Mouse (Mus musculus) CH12.LX (cell line): ENCODE measurements at regions not wholly inside any gene's neighbourhood (a gene's known extent, or its start where the extent isn't known, plus 50 kb on each side); places are given as distances from the start of the nearest gene placed in this dataset.

ENCODE experiments used
- DNase-seq: peaks from one replicate; pipeline ENCODE4 v3.0.0-alpha.2; 2013; ENCODE audit errors: extremely low read depth
- H3K27ac ChIP-seq: 2 replicates; pipeline ENCODE4 v1.5.1; 2012; ENCODE audit warnings: low read depth, mild to moderate bottlenecking, control low read depth, moderate library complexity; ENCODE audit not compliant: insufficient read depth
- H3K27me3 ChIP-seq: replicated peaks from 2 replicates; pipeline ENCODE3; 2012; ENCODE audit warnings: inconsistent platforms
- H3K36me3 ChIP-seq, 2 experiments: replicated peaks in 1 of 2; 2 replicates each; pipeline versions ENCODE3 to v1.6.1; 2012; ENCODE audit warnings: inconsistent platforms in 1 of 2, low read length in 1 of 2, mild to moderate bottlenecking in 1 of 2, mixed read lengths in 1 of 2, moderate library complexity in 1 of 2; ENCODE audit not compliant: control insufficient read depth in 1 of 2, insufficient read depth in 1 of 2
- H3K4me1 ChIP-seq, 2 experiments: 2 replicates each; pipeline ENCODE4 v1.6.1; 2012; ENCODE audit warnings: inconsistent platforms in 1 of 2, moderate library complexity in 1 of 2; ENCODE audit not compliant: insufficient read depth in 2 of 2, control insufficient read depth in 1 of 2
- H3K4me2 ChIP-seq: 2 replicates; pipeline ENCODE4 v1.6.1; 2012; ENCODE audit warnings: low read depth, mild to moderate bottlenecking, control low read depth; ENCODE audit not compliant: poor library complexity, insufficient read depth, severe bottlenecking
- H3K4me3 ChIP-seq, 3 experiments: fragments of 150-350 bp in 1 of 3; sonication (generic) in 1 of 3; replicated peaks in 1 of 3; 2 replicates each; pipeline versions ENCODE3 to v1.5.1; 2011 to 2012; ENCODE audit warnings: low read depth in 2 of 3, low read length in 2 of 3, mild to moderate bottlenecking in 2 of 3, moderate library complexity in 2 of 3, control low read depth in 1 of 3, improper control_type of control experiment in 1 of 3, inconsistent platforms in 1 of 3, mixed read lengths in 1 of 3; ENCODE audit not compliant: poor library complexity in 1 of 3
- H3K79me2 ChIP-seq: replicated peaks from 2 replicates; pipeline ENCODE4 v1.6.1; 2012; ENCODE audit warnings: mild to moderate bottlenecking, moderate library complexity; ENCODE audit not compliant: control insufficient read depth, poor library complexity, insufficient read depth, severe bottlenecking; ENCODE audit errors: extremely low read depth
- H3K9ac ChIP-seq: 2 replicates; pipeline ENCODE4 v1.6.1; 2012; ENCODE audit warnings: low read depth, mild to moderate bottlenecking, control low read depth, moderate library complexity; ENCODE audit not compliant: insufficient read depth
- H3K9me3 ChIP-seq: replicated peaks from 2 replicates; pipeline ENCODE3; 2012; ENCODE audit warnings: low read length, inconsistent platforms, mixed read lengths
- BHLHE40 ChIP-seq: IDR thresholded peaks from 2 replicates; pipeline ENCODE4 v1.6.1; 2011; ENCODE audit warnings: mild to moderate bottlenecking, low read depth, low read length, improper control_type of control experiment
- CHD1 ChIP-seq: IDR thresholded peaks from 2 replicates; pipeline ENCODE4 v1.6.1; 2012; ENCODE audit warnings: low read depth, low read length, improper control_type of control experiment, inconsistent platforms
- E2F4 ChIP-seq: IDR thresholded peaks from 2 replicates; pipeline ENCODE4 v1.6.1; 2011; ENCODE audit warnings: low read depth, low read length, improper control_type of control experiment; ENCODE audit not compliant: insufficient replicate concordance
- ELF1 ChIP-seq: IDR thresholded peaks from 2 replicates; pipeline ENCODE4 v1.6.1; 2014; ENCODE audit warnings: low read depth, mild to moderate bottlenecking, inconsistent platforms, low read length, improper control_type of control experiment
- EP300 ChIP-seq: IDR thresholded peaks from 2 replicates; pipeline ENCODE4 v1.6.1; 2011; ENCODE audit warnings: low read length, improper control_type of control experiment
- ETS1 ChIP-seq: conservative IDR thresholded peaks from 2 replicates; pipeline ENCODE4 v1.6.1; 2012; ENCODE audit warnings: low read depth, mild to moderate bottlenecking, inconsistent platforms, low read length, improper control_type of control experiment, moderate library complexity
- GABPA ChIP-seq: IDR thresholded peaks from 2 replicates; pipeline ENCODE4 v1.6.1; 2012; ENCODE audit warnings: low read depth, low read length, improper control_type of control experiment, inconsistent platforms; ENCODE audit not compliant: insufficient replicate concordance
- HCFC1 ChIP-seq: IDR thresholded peaks from 2 replicates; pipeline ENCODE4 v1.6.1; 2012; ENCODE audit warnings: low read depth, mild to moderate bottlenecking, inconsistent platforms, low read length, improper control_type of control experiment
- IRF4 ChIP-seq: IDR thresholded peaks from 2 replicates; pipeline ENCODE4 v1.6.1; 2014; ENCODE audit warnings: low read depth, mild to moderate bottlenecking, inconsistent platforms, low read length, improper control_type of control experiment
- JUN ChIP-seq: IDR thresholded peaks from 2 replicates; pipeline ENCODE4 v1.6.1; 2011; ENCODE audit warnings: low read depth, mild to moderate bottlenecking, low read length, improper control_type of control experiment, moderate library complexity; ENCODE audit not compliant: insufficient read depth
- JUND ChIP-seq: conservative IDR thresholded peaks from 2 replicates; pipeline ENCODE4 v1.6.1; 2011; ENCODE audit warnings: low read depth, low read length, improper control_type of control experiment
- KAT2A ChIP-seq: IDR thresholded peaks from 2 replicates; pipeline ENCODE4 v1.6.1; 2012; ENCODE audit warnings: low read length, improper control_type of control experiment, inconsistent platforms; ENCODE audit not compliant: insufficient replicate concordance
- MAFK ChIP-seq: IDR thresholded peaks from 2 replicates; pipeline ENCODE4 v1.6.1; 2011; ENCODE audit warnings: low read length, improper control_type of control experiment; ENCODE audit not compliant: insufficient replicate concordance
- MAX ChIP-seq: IDR thresholded peaks from 2 replicates; pipeline ENCODE4 v1.6.1; 2011; ENCODE audit warnings: low read length, improper control_type of control experiment
- MAZ ChIP-seq: IDR thresholded peaks from 2 replicates; pipeline ENCODE4 v1.6.1; 2012; ENCODE audit warnings: low read depth, mild to moderate bottlenecking, inconsistent platforms, low read length, improper control_type of control experiment, moderate library complexity
- MXI1 ChIP-seq: IDR thresholded peaks from 2 replicates; pipeline ENCODE4 v1.6.1; 2011; ENCODE audit warnings: mild to moderate bottlenecking, low read depth, low read length, improper control_type of control experiment
- NELFE ChIP-seq: IDR thresholded peaks from 2 replicates; pipeline ENCODE4 v1.6.1; 2011; ENCODE audit warnings: low read depth, low read length, improper control_type of control experiment
- NRF1 ChIP-seq: IDR thresholded peaks from 2 replicates; pipeline ENCODE4 v1.6.1; 2014; ENCODE audit warnings: low read depth, mild to moderate bottlenecking, inconsistent platforms, low read length, improper control_type of control experiment, moderate library complexity
- PAX5 ChIP-seq: IDR thresholded peaks from 2 replicates; pipeline ENCODE4 v1.6.1; 2012; ENCODE audit warnings: low read length, inconsistent platforms, mixed read lengths
- RAD21 ChIP-seq: IDR thresholded peaks from 2 replicates; pipeline ENCODE4 v1.6.1; 2011; ENCODE audit warnings: low read depth, mild to moderate bottlenecking, low read length, improper control_type of control experiment, moderate library complexity
- RCOR1 ChIP-seq: conservative IDR thresholded peaks from 2 replicates; pipeline ENCODE4 v1.6.1; 2012; ENCODE audit warnings: low read depth, mild to moderate bottlenecking, inconsistent platforms, low read length, improper control_type of control experiment
- SIN3A ChIP-seq: IDR thresholded peaks from 2 replicates; pipeline ENCODE4 v1.6.1; 2012; ENCODE audit warnings: low read length, improper control_type of control experiment, inconsistent platforms
- TBP ChIP-seq: conservative IDR thresholded peaks from 2 replicates; pipeline ENCODE4 v1.6.1; 2011; ENCODE audit warnings: low read depth, low read length, improper control_type of control experiment
- UBTF ChIP-seq: IDR thresholded peaks from 2 replicates; pipeline ENCODE4 v1.6.1; 2012; ENCODE audit warnings: low read depth, mild to moderate bottlenecking, inconsistent platforms, low read length, improper control_type of control experiment, moderate library complexity
- USF1 ChIP-seq: IDR thresholded peaks from 2 replicates; pipeline ENCODE4 v1.6.1; 2014; ENCODE audit warnings: low read depth, mild to moderate bottlenecking, inconsistent platforms, low read length, improper control_type of control experiment
- USF2 ChIP-seq: conservative IDR thresholded peaks from 2 replicates; pipeline ENCODE4 v1.6.1; 2011; ENCODE audit warnings: low read depth, low read length, improper control_type of control experiment
- ZC3H11A ChIP-seq: IDR thresholded peaks from 2 replicates; pipeline ENCODE4 v1.6.1; 2012; ENCODE audit warnings: low read depth, mild to moderate bottlenecking, inconsistent platforms, low read length, improper control_type of control experiment
- ZKSCAN1 ChIP-seq: IDR thresholded peaks from 2 replicates; pipeline ENCODE4 v1.6.1; 2012; ENCODE audit warnings: low read depth, inconsistent platforms, low read length, improper control_type of control experiment, borderline replicate concordance
- ZMIZ1 ChIP-seq: IDR thresholded peaks from 2 replicates; pipeline ENCODE4 v1.6.1; 2012; ENCODE audit warnings: low read depth, mild to moderate bottlenecking, inconsistent platforms, low read length, improper control_type of control experiment
- dilution Hi-C: fragments of 300-500 bp; cut with MboI; formaldehyde crosslinking; loops from 2 replicates; pipeline ENCODE4 v1.14.3; 2020; ENCODE audit warnings: low sequenced_read_pairs; ENCODE audit not compliant: extremely low pct_unique_long_range_greater_than_20kb, extremely low pct_ligation_motif_present
- in situ Hi-C: fragments of 300-500 bp; cut with MboI; formaldehyde crosslinking; loops from 3 replicates; pipeline ENCODE4 v1.14.3; 2019; ENCODE audit warnings: low sequenced_read_pairs, low pct_ligation_motif_present, low pct_unique_long_range_greater_than_20kb, mixed read lengths

- H3K4me3 ChIP-seq = no peak overlapping the region
- no peak overlapping the region for H3K27ac ChIP-seq
- peak; percentile 1 for DNase-seq
- no peak overlapping the region for H3K9ac ChIP-seq
- H3K4me2 ChIP-seq = no peak overlapping the region
- no peaks in the 10 kb centered on the region for H3K36me3 ChIP-seq
- dilution Hi-C loops (no loop called here), in situ Hi-C loops (no loop called here)
- H3K27me3 ChIP-seq = no peaks in the 10 kb centered on the region
- TF ChIP-seq ZC3H11A (no peak), ZMIZ1 (no peak), JUN (no peak), MAX (no peak), ELF1 (no peak), USF2 (no peak), UBTF (no peak), MXI1 (no peak), NELFE (no peak), TBP (no peak), MAZ (no peak), NRF1 (no peak), MAFK (no peak), RAD21 (no peak; the same call in none of the 2 replicates), ZKSCAN1 (no peak), HCFC1 (no peak), KAT2A (no peak)
- no peaks in the 10 kb centered on the region for H3K79me2 ChIP-seq
- H3K9me3 ChIP-seq = no peaks in the 10 kb centered on the region
- no peaks in the 10 kb centered on the region for H3K4me1 ChIP-seq
Observed at GRCm38 (mm10) chr1:96445215-96445614, 426.8 kb downstream of the Slco4c1 start.

- in situ Hi-C loops = no loop called here
- H3K27me3 ChIP-seq = no peaks in the 10 kb centered on the region
- no peak for DNase-seq
Observed at GRCm38 (mm10) chr1:96433057-96433456, 438.9 kb downstream of the Slco4c1 start.

More at GRCm38 (mm10) chr1:96433057-96433456, 438.9 kb downstream of the Slco4c1 start:
- peaks cover 2% of the 10 kb centered on the region for H3K9me3 ChIP-seq
- no peaks in the 10 kb centered on the region for H3K4me1 ChIP-seq
- H3K79me2 ChIP-seq = no peaks in the 10 kb centered on the region
- H3K36me3 ChIP-seq = no peaks in the 10 kb centered on the region
- dilution Hi-C loops = no loop called here
- TF ChIP-seq JUND (no peak), MAFK (no peak), GABPA (no peak), ELF1 (no peak), ETS1 (no peak), EP300 (no peak), RCOR1 (no peak), ZC3H11A (no peak), PAX5 (no peak), SIN3A (no peak), IRF4 (no peak), USF1 (no peak), E2F4 (no peak), CHD1 (no peak), KAT2A (no peak), BHLHE40 (no peak)
- H3K9ac ChIP-seq = no peak overlapping the region
- H3K27ac ChIP-seq = no peak overlapping the region
- H3K4me2 ChIP-seq = no peak overlapping the region
- H3K4me3 ChIP-seq = no peak overlapping the region
